Mouse (Mus musculus): ENCODE data around the gene Lcp1. TPM values are rescaled to one million over a fixed set of nuclear protein-coding genes. Genes with fewer than 3 reads are reported as not detected.
A peak's percentile ranks its signal among the peaks of the same experiment; 100 is the strongest.
"Not testable (repeated sequence)": the region's sequence is repeated elsewhere in the genome, so short reads cannot be mapped to it uniquely, and the experiment has no call there.

The Lcp1 gene
- total RNA-seq (2021): 1 to 10 TPM; 7.3 to 7.9 TPM

DNA sequence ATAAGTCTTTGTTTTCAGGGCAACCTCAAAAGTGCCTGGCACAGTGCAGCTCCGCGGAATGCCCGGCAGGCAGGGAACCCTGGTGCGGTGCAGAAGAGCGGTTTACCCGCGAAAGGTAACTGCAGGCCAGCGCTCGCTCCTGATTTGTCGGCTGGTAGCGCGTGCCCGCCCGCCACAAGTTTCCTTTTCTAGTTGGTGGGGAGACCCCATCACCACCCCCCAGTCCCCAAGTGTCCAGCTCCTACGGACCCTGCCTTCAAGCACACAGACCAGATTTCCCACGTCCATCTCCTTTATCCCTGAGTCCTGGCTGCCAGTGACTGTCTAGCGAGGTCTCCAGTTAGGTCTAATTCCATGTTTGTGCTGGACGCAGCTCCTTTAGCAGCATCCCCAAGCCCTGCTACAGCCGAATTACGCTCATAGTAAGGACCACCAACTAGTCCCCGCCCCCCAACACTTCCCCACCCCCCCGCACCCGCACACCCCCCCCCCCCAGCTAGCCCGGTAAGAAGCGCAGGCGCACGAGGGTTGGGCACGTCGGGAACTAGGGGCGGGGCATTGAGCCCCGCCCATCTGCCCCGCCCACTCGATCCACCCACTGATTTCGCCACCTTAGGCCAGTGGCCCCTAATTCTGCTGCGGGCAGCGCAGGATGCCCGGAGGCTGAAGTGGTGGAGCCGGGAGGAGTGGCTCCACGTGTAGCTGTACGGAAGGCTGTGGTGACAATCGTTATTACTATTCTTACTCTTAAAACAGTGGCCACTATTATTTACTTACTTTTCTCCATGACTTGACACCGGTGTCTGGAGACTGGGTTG, at the start of gene Lcp1, which contains the start of gene Lrrc63:
TSS of gene Lcp1 (plus strand) at position 601 of the 818 bp plus-strand sequence.
TSS of gene Lrrc63 (minus strand) at position 381 of the 818 bp plus-strand sequence.
- peak; percentile 35 to 44 for DNase-seq (ENCODE audit: low spot score in 2 of 2)
- intact Hi-C loops (cut with DNase I): no loop called here

GRCm38 (mm10) chr14:75102956-75103355, 27.9 kb upstream of the Lcp1 start:
- intact Hi-C loops (cut with DNase I): no loop called here
- DNase-seq (ENCODE audit: low spot score in 2 of 2): no peak

DNA sequence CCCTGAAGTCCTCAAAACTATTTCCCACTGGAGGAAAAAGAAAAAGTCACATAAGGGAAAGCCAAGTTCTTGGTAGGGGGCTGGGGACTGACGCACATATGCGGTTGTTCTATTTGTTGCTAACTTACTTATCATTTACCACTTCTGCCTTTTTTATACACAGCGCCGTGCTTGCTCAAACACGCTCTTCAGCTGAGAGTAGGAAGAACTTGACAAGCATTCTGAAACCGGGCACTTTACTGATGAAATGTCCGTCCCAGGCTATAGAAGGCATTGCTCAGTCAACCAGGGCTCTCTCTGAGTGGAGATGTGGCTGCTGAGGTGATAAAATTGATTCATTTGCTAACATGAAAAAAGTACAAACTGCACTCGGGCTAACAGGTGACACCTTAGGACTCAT, 9.2 kb upstream of the Lcp1 start:
- DNase-seq (ENCODE audit: low spot score in 2 of 2): no peak
- intact Hi-C loops (cut with DNase I): no loop called here

- peak in 1 of 2 experiments; percentile 9 for DNase-seq (ENCODE audit: low spot score in 2 of 2)
- intact Hi-C loops (cut with DNase I): no loop called here
Measured at GRCm38 (mm10) chr14:75131324-75131935, 529 bp downstream of the Lcp1 start.

- DNase-seq (ENCODE audit: low spot score in 2 of 2): no peak
- intact Hi-C loops (cut with DNase I): no loop called here
Measured at GRCm38 (mm10) chr14:75136119-75136966, 5.4 kb downstream of the Lcp1 start.

GRCm38 (mm10) chr14:75138503-75138902, 7.6 kb downstream of the Lcp1 start:
- intact Hi-C loops (cut with DNase I): no loop called here
- DNase-seq (ENCODE audit: low spot score in 2 of 2): no peak

DNA sequence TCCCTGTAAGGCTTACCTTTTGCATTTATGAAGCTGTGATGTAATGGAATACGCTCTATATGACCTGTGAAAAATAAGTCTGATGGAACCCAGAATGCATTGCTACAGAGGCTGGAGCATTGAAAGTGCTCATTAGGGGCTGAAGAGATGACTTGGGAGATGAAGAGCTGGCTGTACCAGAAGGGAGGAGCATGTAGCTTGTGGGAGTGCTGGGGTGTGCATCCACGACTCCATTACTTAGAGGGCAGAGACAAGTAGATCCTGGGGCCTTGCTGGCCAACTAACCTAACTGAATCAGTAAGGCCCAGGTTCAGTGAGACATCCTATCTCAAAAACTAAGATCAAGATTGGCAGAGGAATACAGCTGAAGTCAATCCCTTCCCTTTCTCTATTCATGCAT, 8.3 kb downstream of the Lcp1 start:
- DNase-seq (ENCODE audit: low spot score in 2 of 2): no peak
- intact Hi-C loops (cut with DNase I): no loop called here

- intact Hi-C loops (cut with DNase I); DNase-seq (ENCODE audit: low spot score in 2 of 2): not testable (repeated sequence)
Measured at GRCm38 (mm10) chr14:75147706-75148105, 16.8 kb downstream of the Lcp1 start.

GRCm38 (mm10) chr14:75148229-75148628, 17.3 kb downstream of the Lcp1 start:
- intact Hi-C loops (cut with DNase I): no loop called here
- DNase-seq (ENCODE audit: low spot score in 2 of 2): peak in 1 of 2 experiments; percentile 49

- no peak for DNase-seq (ENCODE audit: low spot score in 2 of 2)
- intact Hi-C loops (cut with DNase I): no loop called here
Measured at GRCm38 (mm10) chr14:75150653-75151052, 19.8 kb downstream of the Lcp1 start.

GRCm38 (mm10) chr14:75151146-75151545, 20.2 kb downstream of the Lcp1 start:
- intact Hi-C loops (cut with DNase I): no loop called here
- no peak for DNase-seq (ENCODE audit: low spot score in 2 of 2)

- no peak for DNase-seq (ENCODE audit: low spot score in 2 of 2)
- intact Hi-C loops (cut with DNase I): no loop called here
Measured at GRCm38 (mm10) chr14:75154481-75154880, 23.6 kb downstream of the Lcp1 start.

DNA sequence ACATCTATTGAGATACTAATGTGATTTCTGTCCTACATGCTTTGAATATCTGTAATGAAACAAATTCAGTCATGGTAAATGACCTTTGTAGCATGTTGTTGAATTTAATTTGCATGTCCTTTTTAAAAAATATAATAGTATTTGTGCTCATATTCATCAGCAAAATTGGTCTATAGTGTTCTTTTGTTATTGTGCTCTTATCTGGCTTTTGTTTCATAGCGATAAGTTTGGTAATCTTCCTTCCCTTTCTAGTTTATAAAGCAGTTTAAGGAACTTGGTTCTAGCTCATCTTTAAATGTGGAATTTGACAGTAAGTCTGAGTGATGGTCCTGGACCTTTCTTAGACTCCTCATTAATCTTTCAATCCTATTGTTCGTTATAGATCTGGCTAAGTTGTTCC, 28.5 kb downstream of the Lcp1 start:
- intact Hi-C loops (cut with DNase I): no loop called here

DNA sequence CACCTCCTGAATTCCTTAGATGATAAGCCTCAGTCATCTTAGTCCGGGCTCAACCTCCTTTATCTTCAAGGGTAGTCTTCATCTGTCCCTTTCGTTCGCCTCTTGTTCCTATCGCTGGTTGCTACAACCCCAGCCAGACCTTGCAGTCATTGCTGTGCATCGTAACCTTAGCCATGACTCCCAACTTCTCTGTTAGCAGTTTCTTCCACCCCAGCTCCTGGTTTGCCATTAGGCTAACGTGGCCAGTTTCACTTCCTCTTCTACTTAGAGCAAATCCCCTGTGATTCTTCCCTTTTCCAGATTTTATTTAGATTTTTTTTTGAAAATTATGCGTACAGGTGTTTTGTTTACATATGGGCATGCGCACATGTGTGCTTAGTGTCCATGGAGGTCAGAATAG, 33.0 kb downstream of the Lcp1 start:
- intact Hi-C loops (cut with DNase I): no loop called here
- no peak for DNase-seq (ENCODE audit: low spot score in 2 of 2)

More for the DNA sequence above, 28.5 kb downstream of the Lcp1 start:
- no peak for DNase-seq (ENCODE audit: low spot score in 2 of 2)

DNA sequence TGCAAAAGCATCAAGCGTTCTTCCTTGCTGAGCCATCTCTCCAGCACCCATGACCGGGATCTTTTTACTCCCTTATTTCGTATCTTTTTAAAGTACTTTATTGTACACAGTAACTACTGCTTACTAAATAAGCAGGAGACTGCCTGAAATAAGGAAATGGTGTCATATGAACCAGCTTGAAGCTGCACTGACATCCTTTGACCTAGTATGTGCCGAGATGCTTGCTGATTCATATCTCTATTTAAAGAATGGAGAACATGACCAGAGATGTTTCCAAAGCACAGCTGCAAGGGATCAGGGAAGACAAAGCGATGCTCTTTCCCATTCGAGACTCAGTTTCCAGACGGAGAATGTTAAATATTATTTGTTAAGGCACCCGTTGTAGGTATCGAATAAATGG, 33.4 kb downstream of the Lcp1 start:
- no peak for DNase-seq (ENCODE audit: low spot score in 2 of 2)
- intact Hi-C loops (cut with DNase I): no loop called here

GRCm38 (mm10) chr14:75165574-75166131, 34.8 kb downstream of the Lcp1 start:
- no peak for DNase-seq (ENCODE audit: low spot score in 2 of 2)

DNA sequence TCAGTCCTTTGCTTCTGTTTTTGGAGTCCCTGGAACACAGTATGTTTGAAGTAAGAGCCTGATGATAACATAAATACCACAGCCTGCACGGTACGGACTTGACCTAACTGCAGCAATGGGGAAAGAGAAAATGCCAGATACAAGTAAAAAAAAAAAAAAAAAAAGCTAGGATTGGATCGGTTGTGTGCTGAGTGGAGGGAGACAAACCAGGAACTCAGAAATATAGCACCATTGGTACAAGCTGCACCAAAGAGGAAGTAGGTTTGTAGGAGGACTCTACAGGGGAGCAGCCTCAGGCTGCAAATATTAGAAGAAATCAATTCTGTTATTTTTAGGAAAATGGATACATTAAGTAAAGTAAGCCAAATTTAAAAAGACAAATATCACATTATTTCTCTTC, 37.6 kb downstream of the Lcp1 start:
- no peak for DNase-seq (ENCODE audit: low spot score in 2 of 2)
- intact Hi-C loops (cut with DNase I): no loop called here

More at GRCm38 (mm10) chr14:75165574-75166131, 34.8 kb downstream of the Lcp1 start:
- intact Hi-C loops (cut with DNase I): no loop called here

- no peak for DNase-seq (ENCODE audit: low spot score in 2 of 2)
- intact Hi-C loops (cut with DNase I): no loop called here
Measured at GRCm38 (mm10) chr14:75170546-75170945, 39.6 kb downstream of the Lcp1 start.

GRCm38 (mm10) chr14:75174296-75174695, 43.4 kb downstream of the Lcp1 start:
- no peak for DNase-seq (ENCODE audit: low spot score in 2 of 2)
- intact Hi-C loops (cut with DNase I): no loop called here

Data from left cerebral cortex, postnatal 25 days (tissue).